Mouse (Mus musculus): ENCODE data around the gene AU018091.

GRCm38 (mm10) chr7:3134654-3135053 lies 34.3 kb downstream of the AU018091 start:
- no peak for TF ChIP-seq CEBPB (IDR thresholded peaks at IDR 0.05; ENCODE audit: low read depth)
- TF ChIP-seq CTCF (IDR thresholded peaks at IDR 0.05; ENCODE audit: control insufficient read depth, insufficient read depth, insufficient read length) = no peak
- TF ChIP-seq MYOG (IDR thresholded peaks at IDR 0.05; ENCODE audit: control insufficient read depth, extremely low read depth, insufficient read length) = no peak
- no peak for TF ChIP-seq MAX (IDR thresholded peaks at IDR 0.05)
